7 mouse cellular contexts compared by ENCODE assay signal in genomic region chr16:32913212-32913611, GRCm38 (mm10). TPM values are rescaled to one million over a fixed set of nuclear protein-coding genes. Genes with fewer than 3 reads are reported as not detected.
DNase-seq lines count a peak whose midpoint lies in the region; ATAC-seq and TF ChIP-seq lines count a peak whose summit lies in the region.

No protein-coding gene starts in this region.

- H3K9me3 ChIP-seq in forebrain, embryonic 15.5 days, result no peaks in the 10 kb centered on the region
- H3K9me3 ChIP-seq in limb, embryonic 13.5 days, result no peaks in the 10 kb centered on the region
- no peaks in the 10 kb centered on the region for H3K9me3 ChIP-seq in neural tube, embryonic 13.5 days

- H3K27ac ChIP-seq in left cerebral cortex, adult 2 months, result no peak overlapping the region
- no peak overlapping the region for H3K27ac ChIP-seq in forebrain, embryonic 15.5 days (replicated peaks)
- no peak overlapping the region for H3K27ac ChIP-seq in limb, embryonic 13.5 days
- H3K27ac ChIP-seq in neural tube, embryonic 13.5 days (replicated peaks), result no peak overlapping the region

- H3K36me3 ChIP-seq in forebrain, embryonic 15.5 days, result no peaks in the 10 kb centered on the region
- peaks cover 1% of the 10 kb centered on the region; the same call in 1 of the 2 replicates for H3K36me3 ChIP-seq in limb, embryonic 13.5 days
- no peaks in the 10 kb centered on the region; the same call in 1 of the 2 replicates for H3K36me3 ChIP-seq in neural tube, embryonic 13.5 days

- no peak for TF ChIP-seq CTCF in left cerebral cortex, adult 2 months (IDR thresholded peaks at IDR 0.05)

- intact Hi-C loops in left cerebral cortex, adult 2 months (cut with DNase I), result loop anchor here (5.0 kb wide), 1 partner anchor 79 kb away; no protein-coding TSS in a partner anchor

- H3K4me2 ChIP-seq in forebrain, embryonic 15.5 days (replicated peaks), result peak overlapping the region; percentile 56; the same call in 1 of the 2 replicates
- peak overlapping the region; percentile 74 for H3K4me2 ChIP-seq in limb, embryonic 13.5 days (replicated peaks)
- peak overlapping the region; percentile 61; the same call in 1 of the 2 replicates for H3K4me2 ChIP-seq in neural tube, embryonic 13.5 days

- no peak for DNase-seq in left cerebral cortex, adult 2 months (ENCODE audit: extremely low spot score in 1 of 2, low spot score in 2 of 2)
- no peak for DNase-seq in left cerebral cortex, adult 9 months (ENCODE audit: low spot score in 2 of 2)
- DNase-seq in layer of hippocampus, adult 18-20 months (ENCODE audit: low spot score in 2 of 2), result no peak
- DNase-seq in right cerebral cortex, postnatal 10 days (ENCODE audit: low spot score in 2 of 2), result no peak

- peak overlapping the region; percentile 100; the same call in 1 of the 2 replicates for H3K4me3 ChIP-seq in left cerebral cortex, adult 2 months
- H3K4me3 ChIP-seq in forebrain, embryonic 15.5 days, result peak overlapping the region; percentile 73; the same call in 1 of the 2 replicates
- peak overlapping the region; percentile 97; the same call in 1 of the 2 replicates for H3K4me3 ChIP-seq in limb, embryonic 13.5 days
- no peak overlapping the region; the same call in 1 of the 2 replicates for H3K4me3 ChIP-seq in neural tube, embryonic 13.5 days

- H3K4me1 ChIP-seq in forebrain, embryonic 15.5 days, result peaks cover 21% of the 10 kb centered on the region
- H3K4me1 ChIP-seq in limb, embryonic 13.5 days, result peaks cover 6% of the 10 kb centered on the region
- peaks cover 13% of the 10 kb centered on the region for H3K4me1 ChIP-seq in neural tube, embryonic 13.5 days (replicated peaks)

- no peaks in the 10 kb centered on the region for H3K27me3 ChIP-seq in forebrain, embryonic 15.5 days
- H3K27me3 ChIP-seq in limb, embryonic 13.5 days, result no peaks in the 10 kb centered on the region
- no peaks in the 10 kb centered on the region for H3K27me3 ChIP-seq in neural tube, embryonic 13.5 days

- ATAC-seq in forebrain, embryonic 15.5 days (replicated peaks), result no peak
- ATAC-seq in limb, embryonic 13.5 days (ENCODE audit: low FRiP score, low read depth), result no peak
- ATAC-seq in neural tube, embryonic 13.5 days (ENCODE audit: low read depth), result no peak

- peak overlapping the region; percentile 83; the same call in 1 of the 2 replicates for H3K9ac ChIP-seq in forebrain, embryonic 15.5 days (replicated peaks)
- H3K9ac ChIP-seq in limb, embryonic 13.5 days, result no peak overlapping the region
- H3K9ac ChIP-seq in neural tube, embryonic 13.5 days, result no peak overlapping the region

- WGBS in forebrain, embryonic 15.5 days, result 69% methylated on average over 7 of the region's 7 CpGs
- WGBS in limb, embryonic 13.5 days, result 59% methylated on average over 7 of the region's 7 CpGs
- 61% methylated on average over 7 of the region's 7 CpGs for WGBS in neural tube, embryonic 13.5 days

RNA-seq across cellular contexts. Expression of gene Lrch3, which starts 0.7 kb away (rescaled TPM):
- 10 to 100 TPM; 37.7 to 39.3 TPM for total RNA-seq in left cerebral cortex, adult 2 months (2021)
- polyA plus RNA-seq in forebrain, embryonic 15.5 days (2015; fragmentation: Nextera tagmentation; extraction: Ambion mirVana), result 36.5 and 39.4 TPM in 2 replicates
- polyA plus RNA-seq in limb, embryonic 13.5 days (2015; fragmentation: Nextera tagmentation; extraction: Ambion mirVana), result 31.2 and 36.7 TPM in 2 replicates
- 39.2 and 49.2 TPM in 2 replicates for polyA plus RNA-seq in neural tube, embryonic 13.5 days (2015; fragmentation: Nextera tagmentation; extraction: Ambion mirVana)
- total RNA-seq in layer of hippocampus, adult 18-20 months (2021), result 10 to 100 TPM; 37.3 to 39.6 TPM

RNA-seq across cellular contexts. Expression of gene Rubcn, which starts 35.6 kb away (rescaled TPM):
- total RNA-seq in left cerebral cortex, adult 2 months (2021), result 10 to 100 TPM; 69.8 to 73.7 TPM
- 32.3 and 33.7 TPM in 2 replicates for polyA plus RNA-seq in forebrain, embryonic 15.5 days (2015; fragmentation: Nextera tagmentation; extraction: Ambion mirVana)
- 16.8 and 18.9 TPM in 2 replicates for polyA plus RNA-seq in limb, embryonic 13.5 days (2015; fragmentation: Nextera tagmentation; extraction: Ambion mirVana)
- polyA plus RNA-seq in neural tube, embryonic 13.5 days (2015; fragmentation: Nextera tagmentation; extraction: Ambion mirVana), result 27.6 and 28.3 TPM in 2 replicates
- 10 to 100 TPM; 56.7 to 57.1 TPM for total RNA-seq in layer of hippocampus, adult 18-20 months (2021)

RNA-seq across cellular contexts. Expression of gene Fyttd1, which starts 35.9 kb away (rescaled TPM):
- total RNA-seq in left cerebral cortex, adult 2 months (2021), result 100 to 1,000 TPM; 112 to 119 TPM
- 110 and 122 TPM in 2 replicates for polyA plus RNA-seq in forebrain, embryonic 15.5 days (2015; fragmentation: Nextera tagmentation; extraction: Ambion mirVana)
- 111 and 112 TPM in 2 replicates for polyA plus RNA-seq in limb, embryonic 13.5 days (2015; fragmentation: Nextera tagmentation; extraction: Ambion mirVana)
- 100 and 112 TPM in 2 replicates for polyA plus RNA-seq in neural tube, embryonic 13.5 days (2015; fragmentation: Nextera tagmentation; extraction: Ambion mirVana)
- 100 to 1,000 TPM; 108 to 113 TPM for total RNA-seq in layer of hippocampus, adult 18-20 months (2021)
